Mouse (Mus musculus) liver, embryonic 12.5 days (tissue): ENCODE measurements around the gene Uqcc1. TPM values are rescaled to one million over a fixed set of nuclear protein-coding genes. Genes with fewer than 3 reads are reported as not detected.
"Not testable (repeated sequence)": the region's sequence is repeated elsewhere in the genome, so short reads cannot be mapped to it uniquely, and the experiment has no call there.

ENCODE experiments used
- ATAC-seq: fragments of 200-750 bp; cut with Nextera tagmentation; 2 replicates; pipeline ENCODE4 v1.8.0; 2017; ENCODE audit warnings: moderate number of reproducible peaks, mild to moderate bottlenecking, moderate library complexity
- H3K27ac ChIP-seq: fragments of 300-500 bp; sonication (generic); 2 replicates; pipeline ENCODE4 v1.5.1; 2016; ENCODE audit warnings: mild to moderate bottlenecking
- H3K27me3 ChIP-seq: fragments of 300-500 bp; sonication (generic); replicated peaks from 2 replicates; pipeline ENCODE4 v1.6.1; 2016; ENCODE audit warnings: mild to moderate bottlenecking, moderate library complexity
- H3K36me3 ChIP-seq: fragments of 300-500 bp; sonication (generic); 2 replicates; pipeline ENCODE4 v1.6.1; 2016; ENCODE audit warnings: mild to moderate bottlenecking, moderate library complexity
- H3K4me1 ChIP-seq: fragments of 300-500 bp; sonication (generic); 2 replicates; pipeline ENCODE4 v1.6.1; 2016
- H3K4me2 ChIP-seq: fragments of 300-500 bp; sonication (generic); 2 replicates; pipeline ENCODE4 v1.6.1; 2016; ENCODE audit warnings: mild to moderate bottlenecking, moderate library complexity
- H3K4me3 ChIP-seq: fragments of 300-500 bp; sonication (generic); 2 replicates; pipeline ENCODE4 v1.5.1; 2016; ENCODE audit warnings: mild to moderate bottlenecking, moderate library complexity
- H3K9ac ChIP-seq: fragments of 300-500 bp; sonication (generic); 2 replicates; pipeline ENCODE4 v1.6.1; 2016; ENCODE audit warnings: mild to moderate bottlenecking, moderate library complexity
- H3K9me3 ChIP-seq: fragments of 300-500 bp; sonication (generic); replicated peaks from 2 replicates; pipeline ENCODE4 v1.6.1; 2016; ENCODE audit warnings: mild to moderate bottlenecking, moderate library complexity
- WGBS: fragments of 180-500 bp; shearing (Covaris S2); methylation state at CpG from one replicate; pipeline ENCODE4 v1.1.7; 2016; ENCODE audit not compliant: insufficient replicate concordance; 5-methylcytosine and 5-hydroxymethylcytosine counted together
- polyA plus RNA-seq: library from polyadenylated mRNA; unstranded; fragments of >200 nt; fragmentation: Nextera tagmentation; extraction: Ambion mirVana; gene quantifications from 2 replicates; pipeline ENCODE4 v1.2.1, GENCODE M21; 2016

Uqcc1 gene
- polyA plus RNA-seq, 1 experiment from 2014 or later, result 56.6 TPM

DNA sequence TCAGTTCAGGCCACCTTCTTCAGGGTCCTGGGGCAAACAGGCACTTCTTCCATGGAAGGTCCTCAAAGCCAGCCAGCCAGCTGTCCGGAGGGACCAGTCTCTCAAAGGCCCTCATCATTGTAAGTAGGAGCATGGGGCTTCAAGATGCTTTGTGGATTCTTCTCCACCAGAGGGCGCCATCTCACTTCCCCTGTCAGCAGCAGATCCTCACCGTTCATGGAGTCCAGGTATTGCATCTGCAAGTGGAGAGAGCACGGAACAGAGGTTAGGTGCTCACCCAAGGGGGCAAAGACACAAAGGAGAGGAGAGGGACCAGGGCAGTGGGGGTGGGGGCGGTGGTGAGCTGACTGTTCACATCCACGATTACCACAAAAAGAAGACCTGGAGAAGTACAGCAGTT lies 81.8 kb downstream of the Uqcc1 start:
- Histone ChIP-seq H3K27me3 (no peaks in the 10 kb centered on the region), H3K4me1 (peaks cover 11% of the 10 kb centered on the region), H3K4me3 (no peak overlapping the region), H3K27ac (no peak overlapping the region), H3K9ac (no peak overlapping the region), H3K9me3 (no peaks in the 10 kb centered on the region), H3K4me2 (no peak overlapping the region), H3K36me3 (peaks cover 80% of the 10 kb centered on the region)
- ATAC-seq, result no peak
- WGBS, result 39% methylated on average over 6 of the region's 6 CpGs

DNA sequence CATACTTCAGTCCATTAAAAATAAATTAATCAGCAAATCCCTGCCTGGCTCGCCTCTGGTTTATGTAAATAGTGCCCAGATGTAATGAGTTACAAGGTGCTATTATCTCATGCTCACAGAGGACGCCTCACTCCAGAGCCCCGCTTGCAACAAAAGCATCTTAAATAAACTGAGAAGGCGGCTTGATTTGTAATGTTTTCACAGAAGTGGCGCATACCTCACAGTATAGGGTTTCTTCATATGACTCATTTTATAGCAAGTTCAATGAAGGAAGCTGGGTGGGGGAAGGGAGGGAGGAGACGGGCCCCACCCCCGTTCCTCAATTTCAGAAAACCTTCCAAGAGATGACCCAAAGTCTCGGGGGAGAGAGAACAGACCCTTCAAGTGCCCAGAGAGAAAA lies 83.2 kb downstream of the Uqcc1 start:
- 83% methylated on average over 8 of the region's 8 CpGs for WGBS
- H3K4me1 ChIP-seq, result peaks cover 11% of the 10 kb centered on the region

DNA sequence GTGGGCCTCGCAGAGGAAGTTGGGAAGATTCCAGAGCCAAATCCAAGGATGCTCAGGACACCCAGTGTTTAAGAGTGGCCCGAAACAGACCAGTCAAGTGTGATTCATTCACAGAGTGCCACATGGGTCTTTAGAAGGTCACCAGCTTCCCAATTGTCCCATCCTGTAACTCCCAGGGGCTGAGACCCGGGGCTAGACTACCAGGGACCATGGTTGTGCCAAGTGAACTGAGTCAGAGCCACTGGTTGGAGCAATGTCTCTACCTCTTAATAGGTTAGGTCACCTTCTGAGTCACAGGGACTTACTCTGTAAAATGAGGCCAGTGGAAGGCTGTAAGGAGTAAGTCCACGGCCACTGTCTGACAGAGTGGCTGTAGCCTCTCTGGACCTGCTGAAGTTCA lies 91.1 kb downstream of the Uqcc1 start:
- no peak for ATAC-seq
- WGBS, result 70% methylated on average over 4 of the region's 4 CpGs
- Histone ChIP-seq H3K27me3 (peaks cover 21% of the 10 kb centered on the region), H3K9ac (no peak overlapping the region), H3K4me3 (no peak overlapping the region), H3K4me1 (no peaks in the 10 kb centered on the region), H3K36me3 (no peaks in the 10 kb centered on the region), H3K4me2 (no peak overlapping the region), H3K9me3 (no peaks in the 10 kb centered on the region), H3K27ac (no peak overlapping the region)

More for the DNA sequence above, 83.2 kb downstream of the Uqcc1 start:
- Histone ChIP-seq H3K27ac (no peak overlapping the region), H3K27me3 (no peaks in the 10 kb centered on the region), H3K36me3 (peaks cover 67% of the 10 kb centered on the region), H3K4me3 (no peak overlapping the region), H3K9me3 (no peaks in the 10 kb centered on the region), H3K4me2 (no peak overlapping the region), H3K9ac (no peak overlapping the region)
- no peak for ATAC-seq

DNA sequence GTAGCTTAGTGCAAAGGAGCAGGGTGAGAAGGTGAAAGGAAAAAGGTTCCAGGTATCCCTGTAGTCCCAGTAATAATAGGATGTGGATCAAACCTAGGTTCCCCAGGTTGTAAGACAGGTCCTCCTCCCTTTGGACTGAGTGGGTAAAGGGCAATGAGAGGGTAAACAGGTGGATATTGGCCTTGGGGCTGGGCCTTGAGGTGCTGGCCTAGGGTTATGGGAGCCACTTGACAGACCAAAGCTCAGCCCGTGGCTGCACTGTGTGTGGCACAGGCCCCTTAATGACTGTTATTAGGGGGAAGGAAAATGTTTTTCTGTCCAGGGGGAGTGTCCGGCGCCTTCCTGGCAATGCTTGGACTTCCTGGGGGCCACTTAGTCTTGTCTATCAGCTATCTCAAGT lies 92.1 kb downstream of the Uqcc1 start:
- no peaks in the 10 kb centered on the region for H3K36me3 ChIP-seq
- H3K4me3 ChIP-seq, result no peak overlapping the region
- no peak overlapping the region for H3K4me2 ChIP-seq
- no peak overlapping the region for H3K9ac ChIP-seq
- peaks cover 27% of the 10 kb centered on the region for H3K27me3 ChIP-seq
- 59% methylated on average over 3 of the region's 3 CpGs for WGBS
- no peaks in the 10 kb centered on the region for H3K4me1 ChIP-seq
- no peaks in the 10 kb centered on the region for H3K9me3 ChIP-seq
- no peak for ATAC-seq
- H3K27ac ChIP-seq, result no peak overlapping the region

DNA sequence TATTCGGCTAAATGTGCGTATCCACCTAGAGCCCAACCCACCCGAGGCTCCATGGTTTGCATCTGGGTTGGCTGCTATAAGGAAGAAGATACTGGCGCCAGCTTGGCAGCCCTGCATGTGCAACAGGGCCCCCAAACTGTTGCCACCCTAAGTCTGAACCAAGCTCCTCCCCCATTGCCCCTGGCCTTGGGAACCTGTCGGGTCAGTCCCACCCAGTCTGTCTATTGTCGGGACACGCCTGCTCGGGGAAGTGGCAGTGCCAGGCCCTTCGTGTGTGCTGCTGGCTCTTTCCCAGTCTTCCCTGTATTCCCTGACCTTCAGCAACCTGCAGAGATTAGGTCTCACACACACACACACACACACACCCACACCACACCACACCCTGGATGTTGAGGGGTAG lies 95.4 kb downstream of the Uqcc1 start, which contains the start of gene Fam83c:
Gene Fam83c (minus strand): TSS at position 123 of the 400 bp plus-strand sequence.
- 51% methylated on average over 9 of the region's 9 CpGs for WGBS

DNA sequence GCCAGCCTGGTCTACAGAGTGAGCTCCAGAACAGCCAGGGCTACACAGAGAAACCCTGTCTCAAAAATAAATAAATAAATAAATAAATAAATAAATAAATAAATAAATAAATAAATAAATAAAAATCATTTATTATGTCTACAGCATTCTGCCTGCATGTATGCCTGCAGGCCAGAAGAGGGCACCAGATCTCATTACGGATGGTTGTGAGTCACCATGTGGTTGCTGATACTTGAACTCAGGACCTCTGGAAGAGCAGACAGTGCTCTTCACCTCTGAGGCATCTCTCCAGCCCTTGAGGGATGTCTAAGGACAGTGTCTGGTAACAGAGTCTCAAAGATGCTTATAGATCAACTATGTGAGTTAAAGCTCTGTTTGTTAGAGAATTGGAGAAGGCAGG lies 98.0 kb downstream of the Uqcc1 start:
- H3K27ac ChIP-seq, ATAC-seq, H3K36me3 ChIP-seq: not testable (repeated sequence)

More for the DNA sequence above, 95.4 kb downstream of the Uqcc1 start, which contains the start of gene Fam83c:
- no peak within 1 kb of the TSS for H3K9ac ChIP-seq
- H3K27me3 ChIP-seq, result peaks cover 22% of the 10 kb centered on the region
- ATAC-seq, result no peak
- H3K4me3 ChIP-seq, result no peak within 1 kb of the TSS
- no peaks in the 10 kb centered on the region for H3K4me1 ChIP-seq
- no peak within 1 kb of the TSS for H3K4me2 ChIP-seq
- H3K27ac ChIP-seq, result no peak within 1 kb of the TSS
- H3K36me3 ChIP-seq, result no peaks in the 10 kb centered on the region
- no peaks in the 10 kb centered on the region for H3K9me3 ChIP-seq

DNA sequence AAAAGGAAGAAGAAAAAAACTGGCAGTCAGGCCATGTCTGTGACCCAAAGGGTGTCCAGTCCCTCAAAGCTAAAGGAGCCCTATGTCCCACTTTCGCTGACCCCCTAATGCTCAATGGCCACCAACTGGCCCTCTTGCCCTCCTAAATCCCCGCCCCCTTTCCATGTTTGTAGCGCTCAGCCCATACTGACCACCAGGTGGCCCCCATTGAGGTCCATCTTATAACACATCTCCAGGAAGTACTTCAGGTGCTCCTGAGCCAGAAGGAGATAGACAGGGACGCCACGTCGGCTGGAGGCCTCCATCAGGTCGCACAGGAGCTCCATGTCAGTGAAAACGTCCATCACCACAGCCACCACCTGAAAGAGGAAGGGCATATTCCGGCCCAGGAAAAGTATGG lies 98.8 kb downstream of the Uqcc1 start:
- Histone ChIP-seq H3K27me3 (peaks cover 16% of the 10 kb centered on the region), H3K36me3 (no peaks in the 10 kb centered on the region), H3K4me2 (no peak overlapping the region), H3K4me3 (no peak overlapping the region), H3K9me3 (no peaks in the 10 kb centered on the region), H3K9ac (no peak overlapping the region), H3K4me1 (peaks cover 19% of the 10 kb centered on the region), H3K27ac (no peak overlapping the region)
- 47% methylated on average over 9 of the region's 9 CpGs for WGBS
- no peak for ATAC-seq

More for the DNA sequence above, 98.0 kb downstream of the Uqcc1 start:
- Histone ChIP-seq H3K27me3 (peaks cover 16% of the 10 kb centered on the region), H3K4me1 (peaks cover 15% of the 10 kb centered on the region)
- not testable (repeated sequence) for H3K9ac ChIP-seq, H3K9me3 ChIP-seq, H3K4me2 ChIP-seq, H3K4me3 ChIP-seq
- WGBS, result 46% methylated on average over 1 of the region's 1 CpGs

DNA sequence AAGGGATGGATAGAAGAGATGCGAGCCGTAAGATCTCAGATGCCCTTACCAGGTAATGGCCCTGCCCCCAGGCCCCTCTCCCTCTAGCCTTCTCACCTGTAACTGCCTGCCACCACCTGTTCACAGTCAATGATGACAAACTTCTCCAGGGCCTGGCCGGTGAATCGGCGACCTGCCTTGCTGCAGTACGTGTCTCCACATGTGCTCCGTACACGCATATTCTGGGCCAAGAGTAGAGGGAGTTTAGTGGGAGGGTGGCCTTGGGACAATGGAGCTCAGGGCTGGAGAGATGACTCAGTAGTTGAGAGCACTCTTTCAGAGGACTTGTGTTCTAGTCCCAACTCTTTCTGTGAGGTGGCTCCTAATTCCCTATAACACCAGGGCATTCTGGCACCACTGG lies 99.3 kb downstream of the Uqcc1 start:
- Histone ChIP-seq H3K4me1 (peaks cover 20% of the 10 kb centered on the region), H3K36me3 (no peaks in the 10 kb centered on the region), H3K9ac (no peak overlapping the region), H3K4me3 (no peak overlapping the region), H3K9me3 (no peaks in the 10 kb centered on the region), H3K27me3 (peaks cover 16% of the 10 kb centered on the region), H3K27ac (no peak overlapping the region), H3K4me2 (no peak overlapping the region)
- no peak for ATAC-seq
- WGBS, result 80% methylated on average over 8 of the region's 8 CpGs

DNA sequence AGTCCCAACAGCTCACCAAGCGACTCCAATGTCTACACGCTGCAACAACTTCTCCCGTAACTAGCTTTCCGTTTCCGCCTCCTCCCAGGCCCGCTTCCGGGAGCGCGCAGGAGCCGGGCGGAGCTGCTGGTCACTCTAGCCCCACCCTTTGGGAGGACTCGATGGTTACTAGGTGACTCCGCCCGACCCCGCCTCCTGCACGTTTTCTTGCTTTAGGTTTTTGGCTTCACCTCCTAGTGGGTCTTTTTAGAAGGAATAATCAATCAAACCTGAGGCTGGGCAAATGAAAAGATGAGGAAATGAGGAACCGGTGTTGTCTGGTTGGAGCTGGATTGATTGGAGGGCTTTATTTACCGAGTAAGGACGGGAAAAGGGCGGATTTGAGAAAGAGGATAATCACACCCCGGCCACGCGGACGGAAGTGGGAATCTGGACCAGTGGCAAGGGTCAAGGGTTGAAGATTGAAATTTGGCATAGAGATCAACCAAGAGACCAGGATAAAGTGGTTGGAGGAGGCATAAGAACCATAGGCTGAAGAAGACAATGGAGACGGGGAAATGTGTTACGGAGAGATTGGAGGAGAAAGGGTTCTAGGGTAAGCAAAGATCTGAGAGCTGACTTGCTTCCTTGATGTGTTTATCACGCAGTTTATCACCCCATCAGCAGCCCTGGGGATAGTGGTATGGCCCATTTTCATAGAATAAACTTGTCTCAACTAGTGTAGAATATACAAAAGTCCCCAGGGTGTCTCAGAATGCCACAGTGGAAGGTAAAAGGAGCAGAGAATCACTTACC lies 103.3 kb downstream of the Uqcc1 start, which contains the start of gene Eif6:
Gene Eif6 (minus strand): TSS at position 296 of the 795 bp plus-strand sequence.
- WGBS, result 2% methylated on average over 27 of the region's 27 CpGs

DNA sequence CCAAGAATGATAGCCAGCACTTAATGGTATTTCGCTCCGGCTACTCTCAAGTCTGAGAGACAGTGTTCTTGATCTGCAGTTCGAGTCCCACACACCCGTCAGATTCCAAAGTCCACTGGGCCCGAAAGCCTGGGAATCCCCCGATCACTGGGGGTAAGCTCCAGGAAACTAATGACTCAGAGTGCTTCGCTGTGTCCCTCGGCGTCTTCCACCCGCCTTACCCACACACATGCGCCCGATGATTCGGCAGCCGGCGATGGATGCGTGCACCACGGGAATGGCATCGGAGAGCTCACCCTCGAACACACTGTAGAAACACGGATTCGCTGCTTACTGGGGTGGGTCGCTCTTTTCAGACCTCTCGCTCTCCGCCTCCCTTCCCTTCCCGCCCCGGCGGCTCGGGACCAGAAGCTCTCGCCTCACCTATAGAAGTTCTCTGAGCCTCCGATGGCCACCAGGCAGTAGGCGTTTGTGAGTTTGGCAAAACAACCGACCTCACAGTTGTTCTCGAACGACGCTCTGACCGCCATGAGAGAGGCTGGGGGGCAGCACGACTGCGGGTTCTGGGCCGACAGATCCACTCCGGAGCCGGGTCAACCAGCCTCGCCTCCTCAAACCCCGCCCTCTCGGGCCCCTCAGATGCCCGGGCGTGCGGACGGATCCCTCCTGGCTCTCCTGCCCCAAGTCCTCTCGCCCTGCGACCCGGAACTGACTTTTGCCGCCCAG lies 104.0 kb downstream of the Uqcc1 start:
- peak overlapping the region; percentile 87 for H3K27ac ChIP-seq
- H3K9ac ChIP-seq, result peak overlapping the region; percentile 86
- peak overlapping the region; percentile 82 for H3K4me3 ChIP-seq
- no peaks in the 10 kb centered on the region for H3K9me3 ChIP-seq
- no peaks in the 10 kb centered on the region for H3K27me3 ChIP-seq
- peak; percentile 8 for ATAC-seq
- peaks cover 30% of the 10 kb centered on the region for H3K4me1 ChIP-seq
- peaks cover 34% of the 10 kb centered on the region for H3K36me3 ChIP-seq
- under 1% methylated on average over 52 of the region's 52 CpGs for WGBS
- peak overlapping the region; percentile 91 for H3K4me2 ChIP-seq

More for the DNA sequence above, 103.3 kb downstream of the Uqcc1 start, which contains the start of gene Eif6:
- peaks cover 30% of the 10 kb centered on the region for H3K4me1 ChIP-seq
- H3K9ac ChIP-seq, result peak within 1 kb of the TSS; percentile 86
- peak within 1 kb of the TSS; percentile 82 for H3K4me3 ChIP-seq
- H3K27ac ChIP-seq, result peak within 1 kb of the TSS; percentile 87
- no peaks in the 10 kb centered on the region for H3K9me3 ChIP-seq
- peak within 1 kb of the TSS; percentile 91 for H3K4me2 ChIP-seq
- peaks cover 26% of the 10 kb centered on the region for H3K36me3 ChIP-seq
- no peaks in the 10 kb centered on the region for H3K27me3 ChIP-seq
- peak; percentile 91 for ATAC-seq

DNA sequence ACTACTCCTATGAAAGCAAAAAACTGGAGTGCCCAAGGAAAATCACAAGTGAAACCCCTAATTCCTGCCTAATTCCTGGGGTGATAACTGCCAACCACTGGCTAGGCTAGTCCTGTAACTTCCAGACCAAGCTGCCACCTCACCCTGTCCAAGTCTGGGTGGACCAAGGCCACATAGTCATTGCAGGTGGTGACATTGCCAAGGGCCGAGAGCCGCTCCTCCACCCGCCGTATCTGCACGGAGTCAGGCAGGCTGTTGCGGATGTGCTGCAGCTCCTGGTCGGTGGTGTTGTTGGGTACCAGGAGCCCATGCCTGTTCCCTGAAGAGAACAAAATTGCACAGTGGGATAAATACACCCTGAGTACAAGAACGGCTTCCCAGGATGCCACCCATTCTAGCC lies 106.4 kb downstream of the Uqcc1 start:
- Histone ChIP-seq H3K4me3 (no peak overlapping the region), H3K4me1 (peaks cover 45% of the 10 kb centered on the region), H3K9me3 (no peaks in the 10 kb centered on the region), H3K9ac (no peak overlapping the region), H3K36me3 (peaks cover 53% of the 10 kb centered on the region), H3K27me3 (no peaks in the 10 kb centered on the region), H3K27ac (no peak overlapping the region), H3K4me2 (no peak overlapping the region)
- 90% methylated on average over 8 of the region's 8 CpGs for WGBS
- no peak for ATAC-seq

DNA sequence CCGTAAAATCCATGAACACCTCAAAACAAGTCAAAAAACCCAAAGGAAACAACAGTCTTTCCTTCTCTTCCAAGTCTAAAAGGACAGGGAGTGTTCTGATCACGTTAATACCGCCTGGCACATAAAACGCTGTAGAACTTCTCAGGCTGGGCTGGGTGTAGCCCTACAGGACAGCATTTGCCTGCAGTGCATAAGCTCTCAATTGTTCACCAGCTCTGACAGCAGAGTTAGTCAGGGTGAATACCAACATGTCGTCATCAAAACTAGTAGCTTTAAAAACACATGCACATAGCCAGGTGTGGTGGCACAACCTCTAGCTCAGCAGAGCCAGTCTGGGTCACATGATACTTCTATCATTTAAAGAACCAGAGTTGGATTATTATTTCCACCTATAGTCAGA lies 109.3 kb downstream of the Uqcc1 start:
- Histone ChIP-seq H3K4me2 (no peak overlapping the region), H3K9me3 (no peaks in the 10 kb centered on the region), H3K27me3 (no peaks in the 10 kb centered on the region), H3K4me3 (no peak overlapping the region), H3K9ac (no peak overlapping the region), H3K36me3 (peaks cover 53% of the 10 kb centered on the region), H3K27ac (no peak overlapping the region), H3K4me1 (peaks cover 36% of the 10 kb centered on the region)
- no peak for ATAC-seq
- 81% methylated on average over 5 of the region's 5 CpGs for WGBS
